16 mouse cellular contexts compared by ENCODE assay signal in the genomic region with DNA sequence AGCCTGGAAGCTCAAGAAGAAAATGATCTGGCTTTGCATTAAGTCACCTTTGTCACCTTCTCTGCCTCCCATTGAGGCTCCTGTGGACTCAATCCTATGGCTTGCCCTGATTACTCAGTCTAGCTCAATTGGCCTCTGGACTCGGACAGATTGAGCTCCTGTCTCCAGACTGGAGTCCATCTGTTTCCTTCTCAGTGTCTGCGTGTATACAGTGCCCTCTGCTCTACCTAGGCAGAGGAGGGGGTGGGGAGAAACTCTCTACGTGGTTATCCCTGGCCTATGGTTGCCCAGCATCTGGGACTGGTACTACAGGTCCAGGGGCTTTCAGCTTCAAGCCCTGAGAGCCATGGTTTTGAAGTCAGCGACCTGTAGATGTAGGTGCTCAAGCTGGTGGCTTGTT. TPM values are rescaled to one million over a fixed set of nuclear protein-coding genes. Genes with fewer than 3 reads are reported as not detected.
DNase-seq lines count a peak whose midpoint lies in the region.
"Had no signal": no experiment of that assay in that cellular context is flagged by ENCODE, and none has a peak within 500 bp of the region (broad histone marks: within the 10 kb centered on the region; RNA-seq: fewer than 3 reads in every experiment).

No protein-coding gene starts in this region.

- peak; percentile 93 for DNase-seq in brain, adult 2 months (ENCODE audit: low read depth, low spot score)
- peak; percentile 71 for DNase-seq in cerebellum, adult 11 months
- DNase-seq in cerebellum, adult 9-10 months = peak; percentile 90
- DNase-seq in cerebellum, postnatal 36 days = peak; percentile 70 to 74
- DNase-seq in embryo, embryonic 10 days (ENCODE audit: low spot score) = no peak
- DNase-seq in adrenal gland, postnatal 4 days (ENCODE audit: low spot score in 2 of 2) = no peak
- DNase-seq: adrenal gland, adult 2 months; adrenal gland, postnatal 36 days; B cell, adult 2 months; gastrocnemius, postnatal 14 days; kidney, adult 11 months; kidney, postnatal 36 days; lung, postnatal 4 days; right cerebral cortex, postnatal 14 days; thymus, postnatal 4 days had no signal

RNA-seq across cellular contexts. Expression of a gene that starts 26.2 kb away (rescaled TPM):
- total RNA-seq in adrenal gland, postnatal 4 days (2021) = 1 to 10 TPM; 1.8 to 3.6 TPM
- total RNA-seq: adrenal gland, adult 2 months; granulocyte monocyte progenitor cell, adult 5-6 weeks had no signal

Comparison
In these comparisons a context has a peak if more than half of its experiments do, and no peak if none do; other contexts are left out.
1. DNase-seq: peak in brain, adult 2 months (single experiment), cerebellum, adult 11 months (single experiment), cerebellum, adult 9-10 months (single experiment) and cerebellum, postnatal 36 days (2 of 2); none in embryo, embryonic 10 days (single experiment) and adrenal gland, postnatal 4 days (0 of 2).